Mouse (Mus musculus) bone marrow macrophage, adult 2 months (primary cell): ENCODE measurements around the gene Det1.

ENCODE experiments used
- CTCF ChIP-seq: IDR thresholded peaks from 2 replicates; pipeline ENCODE4 v1.5.1; 2012; ENCODE audit warnings: low read depth, mild to moderate bottlenecking, low read length, moderate library complexity
- POLR2A ChIP-seq: IDR thresholded peaks from 2 replicates; pipeline ENCODE4 v1.6.1; 2012; ENCODE audit warnings: mild to moderate bottlenecking, low read depth, low read length, borderline replicate concordance

DNA sequence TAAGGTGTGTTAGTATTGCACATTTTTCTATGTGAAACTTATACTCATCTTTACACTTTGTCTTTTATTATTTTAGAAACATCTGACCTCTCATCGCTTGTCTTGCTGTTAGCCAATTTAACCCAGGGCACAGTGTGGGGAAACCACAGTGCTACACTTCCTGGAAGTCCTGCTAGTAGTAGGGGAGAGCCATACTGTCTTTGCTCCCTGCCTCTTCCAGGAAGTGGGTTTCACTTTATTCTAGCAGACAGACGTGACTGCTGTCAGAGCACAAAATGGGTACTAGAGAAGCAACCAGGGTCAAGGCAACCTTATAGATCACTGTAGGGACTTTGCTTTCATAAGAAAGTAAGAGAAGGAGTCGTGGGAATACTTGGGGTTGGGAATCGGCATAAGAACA, 7.0 kb upstream of the Det1 start:
- no peak for TF ChIP-seq CTCF
- no peak for TF ChIP-seq POLR2A
